Mouse (Mus musculus) lung, postnatal 0 days (tissue): ENCODE measurements around the gene Tnfaip1.

Experiments used
- CTCF ChIP-seq: IDR thresholded peaks from 2 replicates; pipeline ENCODE4 v1.5.1; 2016; ENCODE audit warnings: antibody characterized with exemption, mild to moderate bottlenecking
- EP300 ChIP-seq: IDR thresholded peaks from 2 replicates; pipeline ENCODE4 v1.6.1; 2016; ENCODE audit warnings: antibody characterized with exemption, mild to moderate bottlenecking, control low read depth

GRCm38 (mm10) chr11:78571441-78571840 lies 35.3 kb upstream of the Tnfaip1 start:
- TF ChIP-seq CTCF, result no peak
- no peak for TF ChIP-seq EP300
